Mouse (Mus musculus) T-helper 2 cell (primary cell): ENCODE data around the gene Dis3l.

Source experiments
- in situ Hi-C: fragments of 300-600 bp; cut with MboI, MseI; formaldehyde crosslinking; loops from one replicate; pipeline ENCODE4 v1.15.1; 2025; ENCODE audit warnings: high pct_unique_total_duplicates

Dis3l gene

GRCm38 (mm10) chr9:64264813-64265212 is 76.3 kb downstream of the Dis3l start:
- in situ Hi-C loops = loop anchor here (25.0 kb wide), 1 partner anchor 878 kb away; the partner anchor contains the start of genes 2300009A05Rik and Map2k5

- in situ Hi-C loops = loop anchor here (25.0 kb wide), 1 partner anchor 874 kb away; the partner anchor contains the start of genes 2300009A05Rik and Map2k5
These were observed 80.1 kb downstream of the Dis3l start for GRCm38 (mm10) chr9:64261023-64261422.

DNA sequence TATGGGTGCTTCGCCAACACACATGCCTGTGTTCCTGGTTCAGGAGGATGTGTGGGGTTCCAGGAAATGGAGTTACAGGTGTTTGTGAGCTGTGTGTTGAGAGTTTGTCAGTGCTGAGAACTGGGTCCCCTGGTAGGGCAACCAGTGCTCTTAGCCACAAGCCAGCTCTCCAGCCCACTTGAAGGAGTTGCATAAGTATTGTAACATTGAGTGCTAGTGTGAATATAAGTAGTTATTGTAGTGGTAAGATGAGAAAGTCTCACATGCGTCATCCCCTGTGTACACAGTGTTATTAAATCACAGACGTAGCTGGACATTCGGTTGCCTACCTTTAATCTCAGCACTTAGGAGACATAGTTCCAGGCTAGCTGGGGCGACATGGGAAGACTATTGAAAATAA is 81.2 kb downstream of the Dis3l start:
- in situ Hi-C loops = loop anchor here (25.0 kb wide), 1 partner anchor 873 kb away; the partner anchor contains the start of genes 2300009A05Rik and Map2k5
